Mouse (Mus musculus): Measurements from ENCODE around the gene Myh14.

- TF ChIP-seq POLR2A (IDR thresholded peaks at IDR 0.05; ENCODE audit: insufficient read depth, low read depth, low read length), result no peak
- TF ChIP-seq CTCF (IDR thresholded peaks at IDR 0.05; ENCODE audit: insufficient read depth, low read depth, low read length), result peak; percentile 67
These were observed 20.7 kb downstream of the Myh14 start for GRCm38 (mm10) chr7:44649990-44650389.

All from olfactory bulb, adult 2 months (tissue).